Mouse (Mus musculus) liver, embryonic 12.5 days (tissue): ENCODE measurements around the gene Cebpe. TPM values are rescaled to one million over a fixed set of nuclear protein-coding genes. Genes with fewer than 3 reads are reported as not detected.

Source experiments
- polyA plus RNA-seq: library from polyadenylated mRNA; unstranded; fragments of >200 nt; fragmentation: Nextera tagmentation; extraction: Ambion mirVana; gene quantifications from 2 replicates; pipeline ENCODE4 v1.2.1, GENCODE M21; 2016

Gene Cebpe
- polyA plus RNA-seq, 1 experiment from 2014 or later = 3.7 TPM

Other genes with a start within 250 kb of the Cebpe start
- 31.2 and 32.9 TPM in 2 replicates for gene Lrp10, start 248.0 kb downstream of the Cebpe start, polyA plus RNA-seq
- 0.19 and 0.39 TPM in 2 replicates for gene Rem2, start 236.1 kb downstream of the Cebpe start, polyA plus RNA-seq
- gene Prmt5, start 194.6 kb downstream of the Cebpe start, polyA plus RNA-seq = 60.6 and 61.1 TPM in 2 replicates
- gene Haus4, start 157.6 kb downstream of the Cebpe start, polyA plus RNA-seq = 49.3 and 52.0 TPM in 2 replicates
- gene Ajuba, start 134.6 kb downstream of the Cebpe start, polyA plus RNA-seq = 10.4 and 12.7 TPM in 2 replicates
- 3.7 and 4.1 TPM in 2 replicates for gene 4931414P19Rik, start 106.2 kb downstream of the Cebpe start, polyA plus RNA-seq
- 281 and 292 TPM in 2 replicates for gene Psmb5, start 94.2 kb downstream of the Cebpe start, polyA plus RNA-seq
- not detected in 2 replicates for gene Psmb11, start 90.7 kb downstream of the Cebpe start, polyA plus RNA-seq
- gene Gm17606, start 71.2 kb downstream of the Cebpe start, polyA plus RNA-seq = not detected in 2 replicates
- 0.61 and 1.0 TPM in 2 replicates for gene Cdh24, start 70.8 kb downstream of the Cebpe start, polyA plus RNA-seq
- 51.6 and 53.9 TPM in 2 replicates for gene 1700123O20Rik, start 26.0 kb downstream of the Cebpe start, polyA plus RNA-seq
- 74.1 and 76.0 TPM in 2 replicates for gene Acin1, start 25.2 kb downstream of the Cebpe start, polyA plus RNA-seq
- gene Gm29776, start 13.3 kb downstream of the Cebpe start, polyA plus RNA-seq = 0.05 TPM in 1 of 2 replicates, not detected in the other
- 2.8 and 3.4 TPM in 2 replicates for gene Slc7a8, start 69.8 kb upstream of the Cebpe start, polyA plus RNA-seq
- not detected in 2 replicates for gene Rnf212b, start 102.0 kb upstream of the Cebpe start, polyA plus RNA-seq
- 4.0 and 4.1 TPM in 2 replicates for gene Homez, start 158.8 kb upstream of the Cebpe start, polyA plus RNA-seq
- 0.80 and 0.83 TPM in 2 replicates for gene Ppp1r3e, start 165.4 kb upstream of the Cebpe start, polyA plus RNA-seq
- 0.83 and 1.2 TPM in 2 replicates for gene Bcl2l2, start 171.2 kb upstream of the Cebpe start, polyA plus RNA-seq
- gene Gm20521, start 171.3 kb upstream of the Cebpe start, polyA plus RNA-seq = 0.14 TPM in 1 of 2 replicates, not detected in the other
- 97.0 and 97.9 TPM in 2 replicates for gene Pabpn1, start 180.3 kb upstream of the Cebpe start, polyA plus RNA-seq
- gene Slc22a17, start 201.0 kb upstream of the Cebpe start, polyA plus RNA-seq = 5.9 and 6.0 TPM in 2 replicates
- 1.5 and 2.0 TPM in 2 replicates for gene Efs, start 214.0 kb upstream of the Cebpe start, polyA plus RNA-seq
- gene Il25, start 220.5 kb upstream of the Cebpe start, polyA plus RNA-seq = not detected in 2 replicates
- not detected in 2 replicates for gene Cmtm5, start 224.1 kb upstream of the Cebpe start, polyA plus RNA-seq